Mouse (Mus musculus): ENCODE data around the gene Rtbdn. TPM values are rescaled to one million over a fixed set of nuclear protein-coding genes. Genes with fewer than 3 reads are reported as not detected.

Gene Rtbdn
- total RNA-seq, 2 experiments from 2014 or later, result not detected

DNA sequence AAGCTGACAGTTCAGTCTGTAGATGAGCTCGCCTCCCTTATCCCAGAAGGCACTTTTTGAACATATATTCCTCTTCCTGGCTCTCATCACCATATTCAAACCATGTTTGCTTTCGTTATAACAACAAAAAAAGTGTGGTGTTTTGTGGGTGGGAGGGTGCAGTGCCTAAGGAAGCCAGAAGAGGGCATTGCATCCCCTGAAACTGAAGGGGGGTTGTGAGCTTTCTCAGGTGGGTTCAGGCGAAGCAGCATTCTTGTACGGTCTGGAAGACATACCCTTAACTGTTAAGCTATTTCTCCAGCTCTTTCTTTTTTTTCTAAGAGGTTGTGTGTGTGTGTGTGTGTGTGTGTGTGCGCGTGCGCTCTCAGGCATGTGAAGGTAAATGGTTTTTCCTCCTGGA lies 28.6 kb downstream of the Rtbdn start:
- DNase-seq, result peak; percentile 49
- intact Hi-C loops (cut with DNase I; ENCODE audit: low total_unique reads), result no loop called here

DNA sequence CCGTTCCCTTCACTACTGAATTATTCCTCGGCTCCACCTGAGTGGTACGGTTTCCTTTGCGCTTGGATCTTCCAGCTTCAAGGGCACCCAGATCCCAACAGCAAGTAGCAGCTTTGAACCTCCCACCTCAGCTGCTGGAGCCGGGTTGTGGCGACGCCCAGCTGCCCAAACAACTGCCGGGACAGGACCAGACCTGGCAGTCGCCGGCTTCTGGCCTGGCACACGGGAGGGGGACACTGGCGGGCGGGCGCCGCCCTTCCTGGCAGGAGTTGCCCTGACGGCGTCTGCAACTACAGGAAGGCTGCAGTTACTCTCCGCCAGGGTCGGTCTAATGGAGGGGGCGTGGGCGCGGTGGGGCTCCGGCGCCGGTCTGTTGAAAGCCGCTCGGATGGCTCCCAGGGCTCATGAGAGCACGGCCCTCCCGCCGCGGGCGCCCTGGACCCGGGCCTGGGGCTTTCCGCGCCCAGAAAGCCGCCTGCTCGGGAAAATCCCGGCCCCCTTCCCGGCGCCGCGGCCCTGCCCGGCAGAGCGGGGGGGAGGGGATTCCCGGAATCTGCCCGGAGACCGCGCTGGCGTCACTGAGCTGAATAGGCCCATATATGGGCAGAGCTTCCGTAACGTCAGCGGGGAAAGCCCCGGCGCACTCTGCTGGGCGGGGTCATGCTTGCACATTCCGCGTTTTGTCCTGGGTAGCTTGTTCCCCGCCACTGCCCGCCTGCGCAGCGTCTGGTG lies 29.4 kb downstream of the Rtbdn start:
- DNase-seq, result peak; percentile 95
- intact Hi-C loops (cut with DNase I; ENCODE audit: low total_unique reads), result no loop called here

DNA sequence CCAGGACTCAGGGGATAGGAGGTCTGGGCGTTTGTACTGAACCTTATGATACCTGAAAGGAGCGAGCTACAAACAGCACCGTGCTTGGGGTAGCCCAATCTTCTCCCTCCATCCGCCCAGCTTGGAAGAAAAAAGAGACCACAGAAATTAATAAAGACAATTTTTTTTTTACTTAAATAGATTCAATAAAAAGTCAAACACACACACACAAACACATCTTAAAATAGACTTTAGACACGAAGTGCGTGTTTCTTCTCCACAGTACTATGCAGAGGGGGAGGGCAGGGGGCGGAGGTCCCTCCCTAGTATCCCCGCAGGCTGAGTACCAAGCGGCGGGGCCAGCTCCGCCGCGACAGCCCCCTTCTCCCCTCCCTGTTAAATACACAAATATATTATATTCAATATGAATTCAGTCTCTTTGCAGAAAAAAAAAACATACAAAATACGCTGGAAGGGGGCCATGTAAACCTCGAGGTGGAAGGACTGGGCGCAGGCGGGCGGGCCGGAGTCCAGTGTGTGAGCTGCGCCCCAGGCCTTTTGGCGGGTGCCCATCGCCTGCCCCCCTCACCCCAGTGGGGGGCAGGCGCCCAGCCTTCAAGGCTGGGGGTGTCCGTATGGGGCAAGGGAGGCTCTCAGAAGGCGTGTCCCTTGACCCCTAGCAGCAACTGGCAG lies 30.1 kb downstream of the Rtbdn start:
- intact Hi-C loops (cut with DNase I; ENCODE audit: low total_unique reads), result no loop called here
- no peak for DNase-seq

DNA sequence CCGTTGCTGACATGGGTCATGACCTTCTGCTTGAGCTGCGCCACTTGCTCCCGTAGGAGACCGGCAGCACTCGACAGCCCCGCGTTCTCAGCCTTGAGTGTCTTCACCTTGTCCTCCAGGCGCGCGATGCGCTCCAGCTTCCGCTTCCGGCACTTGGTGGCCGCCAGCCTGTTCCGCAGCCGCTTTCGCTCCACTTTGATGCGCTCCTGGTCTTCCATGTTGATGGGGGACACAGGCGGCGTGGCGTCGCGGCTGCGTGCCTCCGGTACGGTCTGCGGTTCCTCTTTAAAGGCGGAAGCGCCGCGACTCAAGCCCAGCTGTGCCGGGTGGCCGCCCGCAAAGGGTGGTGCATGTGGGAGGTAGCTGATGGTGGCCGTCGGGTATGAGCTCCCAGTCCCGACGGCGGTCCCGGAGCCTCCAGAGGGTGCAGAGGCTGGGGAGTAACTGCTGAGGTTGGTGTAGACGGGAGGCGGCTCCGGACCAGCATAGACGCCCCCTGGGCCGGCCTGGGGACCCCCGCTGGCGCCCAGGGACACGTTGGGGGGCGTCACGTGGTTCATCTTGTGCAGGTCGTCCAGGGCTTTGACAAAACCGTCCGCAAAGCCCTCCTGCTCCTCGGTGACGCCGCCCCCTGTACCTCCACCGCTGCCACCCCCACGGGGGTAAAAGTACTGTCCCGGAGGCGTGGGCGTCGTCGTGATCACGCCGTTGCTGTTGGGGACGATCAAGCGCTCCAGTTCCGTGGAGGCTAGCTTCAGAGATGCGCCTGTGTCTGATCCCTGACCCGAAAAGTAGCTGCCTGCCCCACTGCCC lies 30.9 kb downstream of the Rtbdn start:
- intact Hi-C loops (cut with DNase I; ENCODE audit: low total_unique reads), result no loop called here
- DNase-seq, result peak; percentile 66

DNA sequence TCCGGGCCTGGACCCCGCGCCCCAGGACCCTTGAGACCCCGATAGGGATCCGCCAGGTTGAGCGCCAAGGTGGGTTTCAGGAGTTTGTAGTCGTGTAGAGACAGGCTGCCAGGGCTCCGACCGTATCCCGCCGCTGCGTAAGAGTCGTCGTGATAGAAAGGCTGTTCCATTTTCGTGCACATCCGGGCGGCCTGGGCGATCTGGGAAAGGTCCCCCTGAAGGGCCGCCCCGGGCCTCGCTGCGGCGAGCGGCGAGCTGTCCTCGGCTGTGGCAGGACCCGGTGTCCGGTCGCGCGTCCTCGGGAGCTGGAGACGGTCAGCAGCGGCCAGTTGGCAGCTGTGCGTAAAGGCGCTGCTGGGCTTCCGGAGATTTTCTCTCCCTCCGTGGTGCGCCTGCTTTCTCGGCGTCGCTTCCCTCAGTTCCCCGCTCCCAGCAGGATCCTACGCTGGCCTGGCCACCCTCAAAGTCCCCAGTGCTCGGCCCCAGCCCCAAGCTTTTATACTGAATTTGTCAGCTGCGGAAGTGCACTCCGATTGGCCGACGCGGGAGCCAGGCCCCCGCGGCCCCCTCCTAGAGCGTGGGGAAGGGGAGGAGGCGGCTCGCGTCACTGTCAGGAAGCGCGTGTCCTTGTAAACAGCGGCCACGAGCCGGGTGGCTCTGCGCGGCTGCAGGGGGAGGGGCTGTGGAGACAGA lies 31.6 kb downstream of the Rtbdn start, which contains the start of gene Junb:
TSS of gene Junb (minus strand) at position 471 of the 693 bp plus-strand sequence.
- intact Hi-C loops (cut with DNase I; ENCODE audit: low total_unique reads), result no loop called here
- DNase-seq, result peak; percentile 94

DNA sequence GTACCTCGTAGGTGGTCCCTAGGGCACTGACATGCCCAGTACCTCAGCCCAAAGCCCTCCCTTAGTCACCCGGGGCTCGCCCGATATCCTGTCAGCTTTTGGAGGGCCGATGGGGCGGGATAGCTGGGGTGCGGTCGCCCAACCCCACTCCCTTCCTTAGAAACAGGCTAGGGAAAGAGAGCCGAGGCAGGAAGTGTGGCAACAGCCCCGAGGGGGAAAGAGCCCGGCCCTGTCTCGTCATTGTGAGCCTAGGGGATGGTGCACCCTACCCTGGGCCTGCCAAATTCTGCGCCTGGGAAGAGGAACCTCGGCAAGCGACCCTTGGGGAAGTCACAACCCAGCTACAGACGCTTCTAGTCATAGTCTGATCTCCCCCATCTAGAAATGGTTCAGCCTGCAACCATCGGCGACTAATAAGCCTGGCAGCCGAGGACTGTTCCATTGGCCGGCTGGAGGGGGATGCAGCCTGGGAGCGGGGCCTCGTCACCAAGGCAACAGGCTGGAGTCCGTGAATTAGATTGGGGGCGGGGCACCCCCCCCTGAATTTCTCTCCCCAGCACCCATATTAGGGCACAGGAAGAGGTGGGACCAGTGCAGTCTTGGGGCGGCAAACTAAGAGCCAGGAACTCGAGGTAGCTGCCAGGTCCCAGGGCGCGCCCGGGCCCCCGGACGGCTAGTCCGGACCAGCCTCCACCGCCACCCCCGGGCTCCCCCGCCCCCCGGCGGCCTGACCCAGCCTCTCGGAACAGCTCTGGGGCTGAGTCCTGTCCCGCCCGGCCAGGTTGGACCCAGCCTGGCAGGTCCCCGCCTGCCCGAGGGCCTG lies 33.0 kb downstream of the Rtbdn start:
- DNase-seq, result peak; percentile 91
- intact Hi-C loops (cut with DNase I; ENCODE audit: low total_unique reads), result no loop called here

DNA sequence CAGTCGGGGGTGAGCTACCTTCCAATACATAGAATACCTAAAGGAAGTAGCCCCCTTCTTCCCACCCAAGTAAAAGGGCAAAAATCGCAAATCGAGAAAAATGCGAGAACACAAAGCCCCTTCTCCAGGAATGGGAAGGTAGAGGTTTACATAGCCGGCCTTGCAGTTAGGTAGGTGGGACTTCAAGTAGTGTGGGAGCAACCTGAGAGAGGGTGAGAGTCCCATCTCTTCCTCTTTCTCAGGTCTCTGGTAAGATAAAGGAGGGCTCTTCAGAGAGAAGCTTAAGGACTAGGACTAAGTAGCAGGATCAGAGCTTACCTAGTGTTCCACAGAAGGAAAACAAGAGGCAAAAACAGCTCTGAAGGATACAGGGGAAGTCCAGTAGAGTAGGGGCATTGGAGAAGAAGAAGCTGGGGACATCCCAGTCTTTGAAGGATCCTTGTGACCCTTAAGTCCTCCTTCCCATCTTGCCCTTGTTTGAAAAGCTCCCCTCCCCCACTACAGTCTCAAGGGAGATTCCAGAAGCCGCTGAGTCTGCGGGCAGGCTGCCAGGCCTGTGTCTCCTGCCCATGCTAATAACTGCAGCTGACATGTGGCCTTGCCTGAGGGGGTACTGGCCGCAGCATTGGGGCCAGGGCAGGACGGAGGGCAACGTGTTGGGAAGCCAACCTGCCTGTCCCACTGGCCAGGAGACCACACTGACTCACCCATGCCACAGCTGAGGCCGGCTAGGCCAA lies 34.0 kb downstream of the Rtbdn start:
- intact Hi-C loops (cut with DNase I; ENCODE audit: low total_unique reads), result no loop called here
- DNase-seq, result peak; percentile 70

DNA sequence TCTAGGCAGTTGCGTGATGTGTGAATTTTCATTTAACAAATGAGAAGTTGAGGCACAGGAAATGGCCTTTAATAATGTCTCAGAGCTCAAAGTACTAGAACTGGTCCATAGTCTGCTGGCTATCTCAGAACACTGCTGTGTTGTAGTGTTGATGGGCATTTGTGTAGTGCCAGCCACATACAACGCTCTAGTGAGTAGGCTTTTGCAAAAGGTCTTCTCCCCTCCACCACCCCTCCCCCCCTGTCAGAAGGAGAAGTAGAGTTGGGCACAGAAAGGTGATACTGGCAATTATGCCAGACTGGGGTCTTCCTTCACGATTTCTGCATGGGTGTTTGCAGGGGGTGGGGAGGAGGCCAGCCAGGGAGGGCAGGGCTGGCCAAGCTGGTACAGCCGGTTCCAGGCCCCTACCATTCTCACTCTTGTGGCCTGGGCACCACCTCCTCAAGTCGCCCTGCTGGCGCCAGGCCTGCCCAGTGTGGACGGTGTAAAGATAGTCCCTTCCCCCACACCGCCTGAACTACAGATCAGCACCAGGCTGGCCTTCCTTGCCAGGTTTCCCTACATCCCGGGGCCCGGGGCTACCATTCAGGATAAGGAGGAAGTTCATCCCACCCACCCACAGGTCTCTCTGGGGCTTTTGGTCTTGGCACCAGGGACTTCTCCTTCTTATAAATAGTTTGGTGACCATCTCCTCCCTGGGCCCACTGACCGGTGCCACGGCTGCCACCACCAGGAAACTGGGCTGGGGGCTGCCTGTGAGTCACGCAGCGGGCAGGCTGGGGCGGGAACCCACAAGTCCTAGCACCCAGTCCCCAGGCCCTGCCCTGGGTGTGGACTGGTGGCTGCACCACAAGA lies 35.1 kb downstream of the Rtbdn start:
- DNase-seq, result no peak
- intact Hi-C loops (cut with DNase I; ENCODE audit: low total_unique reads), result no loop called here

DNA sequence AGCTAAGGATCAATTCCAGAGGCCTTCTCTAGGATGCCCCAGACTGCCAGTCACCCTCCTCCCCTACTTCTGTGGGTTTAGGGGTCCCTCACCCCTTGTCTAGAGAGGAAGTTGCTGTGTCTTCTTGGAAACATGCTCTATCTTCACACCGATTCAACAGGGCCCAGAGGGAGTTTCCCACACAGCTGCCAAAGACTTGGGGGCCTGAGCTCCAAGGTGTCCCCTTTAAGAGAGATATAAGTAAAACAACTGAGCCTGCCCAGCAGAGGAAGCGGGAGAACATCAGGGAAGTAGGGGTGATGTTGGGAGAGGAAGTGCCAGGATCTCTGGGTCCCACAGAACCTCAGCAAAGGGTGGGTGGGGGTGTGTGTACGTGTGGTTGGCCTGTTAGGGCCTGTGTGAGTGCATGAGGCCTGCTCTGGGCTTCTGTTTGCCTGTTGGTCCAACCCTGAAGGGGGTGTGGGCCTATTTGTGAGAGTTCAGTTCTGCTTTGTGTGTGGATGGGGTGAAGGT lies 35.8 kb downstream of the Rtbdn start:
- no peak for DNase-seq

DNA sequence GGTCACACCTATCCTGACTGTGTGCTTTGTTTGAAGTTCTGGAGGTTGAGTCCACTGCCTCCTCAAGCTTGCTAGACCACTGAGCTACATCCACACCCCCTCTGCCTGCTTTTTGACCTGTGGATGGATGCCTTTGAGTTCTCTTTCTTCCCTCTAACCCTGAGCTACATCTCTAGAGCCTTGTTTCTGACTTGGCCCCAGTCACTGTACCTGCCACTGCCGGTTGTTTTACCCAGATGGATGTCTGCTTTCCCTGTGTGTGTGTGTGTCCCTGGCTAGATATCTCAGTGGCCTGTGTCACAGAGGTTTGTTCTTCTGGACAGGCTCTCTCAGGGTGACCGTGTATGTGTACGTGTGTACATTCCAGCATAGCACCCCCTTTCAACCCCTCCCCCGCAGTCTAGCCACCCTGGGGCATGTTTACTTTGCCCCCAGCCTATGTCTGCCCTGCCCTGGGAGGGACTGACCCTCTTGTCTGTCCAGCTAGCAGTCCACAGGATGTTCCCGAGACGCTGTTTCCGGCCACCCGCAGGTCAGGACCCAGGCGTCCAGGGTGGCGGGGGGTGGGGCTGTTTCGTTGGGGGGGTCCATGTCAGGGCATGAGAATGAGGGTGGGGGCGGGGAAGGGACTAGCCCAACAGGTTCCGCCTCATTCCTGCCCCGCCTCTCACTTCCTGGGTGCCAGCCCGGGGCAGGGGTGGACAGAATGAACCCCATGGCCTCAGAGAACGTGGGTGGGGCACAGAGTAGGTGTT lies 37.7 kb downstream of the Rtbdn start:
- DNase-seq, result no peak
- intact Hi-C loops (cut with DNase I; ENCODE audit: low total_unique reads), result no loop called here

More for the DNA sequence above, 35.8 kb downstream of the Rtbdn start:
- intact Hi-C loops (cut with DNase I; ENCODE audit: low total_unique reads), result no loop called here

DNA sequence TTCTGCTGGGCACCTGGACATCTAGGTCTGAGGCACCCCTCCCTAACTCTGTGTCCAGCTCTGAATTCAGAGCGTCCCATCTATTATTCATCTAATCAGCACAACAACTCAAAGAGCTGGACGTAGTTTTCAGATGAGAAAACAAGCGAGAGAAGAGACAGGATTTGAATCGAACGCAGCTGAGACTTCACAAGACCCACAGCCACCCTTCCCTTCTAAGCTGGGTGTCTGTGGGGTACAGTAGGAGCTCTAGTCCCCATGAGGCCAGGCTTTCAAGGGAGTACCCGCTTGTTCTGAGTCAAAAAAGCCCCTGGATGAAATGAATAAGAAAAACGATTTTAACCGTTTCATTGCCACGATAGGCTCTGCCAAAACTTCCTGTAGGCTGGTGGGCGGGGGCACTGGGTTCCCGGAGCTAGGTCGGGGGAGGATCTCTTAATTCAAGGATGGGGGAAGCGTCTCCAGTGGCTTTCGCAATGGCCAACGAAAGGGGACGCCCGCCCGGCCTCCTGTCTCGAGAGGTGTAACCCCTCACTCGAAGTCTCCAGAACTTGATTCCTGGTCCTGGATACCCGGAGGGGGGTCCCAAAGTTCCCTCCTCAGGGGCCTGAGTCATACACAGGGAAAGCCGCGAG lies 38.4 kb downstream of the Rtbdn start:
- no peak for DNase-seq
- intact Hi-C loops (cut with DNase I; ENCODE audit: low total_unique reads), result no loop called here

DNA sequence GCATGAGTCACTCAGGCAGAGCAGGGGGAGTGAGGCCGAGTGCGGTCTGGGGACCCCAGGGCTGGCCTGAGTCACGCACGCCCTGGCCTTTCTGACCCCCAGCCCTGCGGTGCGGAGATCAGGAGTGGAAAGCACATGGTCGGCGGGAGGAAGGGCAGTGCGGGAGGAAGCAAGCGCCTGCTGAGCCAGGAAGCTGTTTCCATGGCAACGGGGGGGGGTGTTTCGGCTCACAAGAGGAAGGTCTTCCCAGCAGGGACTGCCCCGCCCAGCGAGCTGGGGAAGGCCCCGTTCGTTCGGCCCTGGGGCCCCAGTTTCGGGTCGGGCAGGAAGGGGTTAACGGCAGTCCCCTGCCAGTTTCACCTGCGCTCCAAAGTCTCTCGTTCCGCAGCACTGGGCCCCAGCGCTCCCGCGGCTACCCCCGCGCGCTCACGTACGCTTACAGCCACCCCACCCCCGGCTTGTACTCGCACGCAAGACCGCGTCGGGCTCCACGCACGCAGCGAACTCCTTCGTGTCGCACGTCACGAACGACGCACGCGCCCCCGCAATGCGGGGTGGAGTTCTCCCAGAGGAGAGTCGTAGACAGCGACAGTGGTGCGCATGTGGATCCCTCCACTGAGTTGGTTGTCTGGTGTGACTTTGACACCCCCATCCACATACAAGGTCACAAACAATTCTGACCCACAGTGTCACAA lies 39.0 kb downstream of the Rtbdn start:
- intact Hi-C loops (cut with DNase I; ENCODE audit: low total_unique reads), result no loop called here

DNA sequence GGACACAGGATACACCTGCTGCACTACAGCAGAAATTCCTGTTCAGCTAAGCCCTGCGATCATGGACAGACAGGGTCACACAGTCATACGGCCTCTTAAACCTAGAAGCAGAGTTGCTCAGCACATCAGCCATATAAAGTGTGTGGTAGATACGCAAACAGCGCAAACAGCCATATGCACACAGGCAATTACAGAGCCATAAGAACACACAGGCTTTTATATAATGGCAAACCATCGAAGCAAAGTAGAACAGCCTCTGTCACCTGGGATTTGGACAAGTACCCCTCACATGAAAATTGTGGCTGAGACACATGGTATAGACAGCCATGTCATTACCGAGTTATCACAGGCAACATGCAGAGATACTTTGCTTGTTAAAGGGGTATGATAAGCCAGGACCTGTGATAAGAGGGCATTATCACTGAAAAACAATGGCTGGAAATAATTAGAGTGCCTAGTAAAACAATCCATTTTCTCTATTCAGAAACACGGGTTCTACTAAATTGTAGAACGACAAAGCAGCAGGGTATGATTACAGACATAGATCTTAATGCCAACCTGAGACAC lies 39.7 kb downstream of the Rtbdn start:
- DNase-seq, result no peak
- intact Hi-C loops (cut with DNase I; ENCODE audit: low total_unique reads), result no loop called here

More for the DNA sequence above, 39.0 kb downstream of the Rtbdn start:
- DNase-seq, result peak; percentile 85

DNA sequence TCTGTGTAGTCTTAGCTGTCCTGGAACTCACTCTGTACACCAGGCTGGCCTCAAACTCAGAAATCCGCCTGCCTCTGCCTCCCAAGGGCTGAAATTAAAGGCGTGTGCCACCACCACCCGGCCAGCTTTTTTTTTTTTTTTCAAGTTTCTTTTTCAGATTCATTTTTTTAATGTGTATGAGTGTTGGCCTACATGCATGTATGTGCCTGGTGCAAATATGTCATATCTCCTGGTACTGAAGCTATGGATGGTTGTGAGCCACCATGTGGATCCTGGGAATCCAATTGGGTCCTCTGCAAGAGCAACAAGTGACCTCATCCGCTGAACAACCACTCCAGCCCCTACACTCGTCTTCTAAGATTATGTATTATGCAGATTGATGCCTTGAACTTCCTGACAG lies 40.6 kb downstream of the Rtbdn start:
- intact Hi-C loops (cut with DNase I; ENCODE audit: low total_unique reads), result no loop called here
- no peak for DNase-seq

DNA sequence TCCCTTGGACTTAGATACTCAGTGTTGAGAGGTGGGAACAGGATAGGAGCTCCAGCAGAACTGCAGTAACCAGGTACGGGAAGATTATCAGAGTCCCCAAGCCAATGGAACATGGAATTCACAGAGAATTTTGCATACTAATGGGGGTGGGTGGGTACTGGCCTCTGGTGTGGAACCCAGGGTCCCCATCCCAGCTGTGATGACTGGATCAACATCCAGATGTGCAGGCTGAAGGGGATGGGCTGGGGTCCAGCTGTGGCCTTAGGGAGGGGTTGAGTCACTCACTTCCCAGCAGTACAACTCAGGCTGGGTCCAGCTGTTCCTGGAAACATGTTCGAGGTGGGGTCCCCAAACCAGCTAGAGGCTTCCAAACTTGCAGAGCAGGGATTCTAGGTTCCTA lies 41.1 kb downstream of the Rtbdn start:
- intact Hi-C loops (cut with DNase I; ENCODE audit: low total_unique reads), result no loop called here

More for the DNA sequence above, 41.1 kb downstream of the Rtbdn start:
- DNase-seq, result no peak
